Mouse (Mus musculus): ENCODE measurements around the gene Il10rb. TPM values are rescaled to one million over a fixed set of nuclear protein-coding genes. Genes with fewer than 3 reads are reported as not detected.

The Il10rb gene
- polyA plus RNA-seq (2016; fragmentation: Nextera tagmentation; extraction: Ambion mirVana): 26.0 and 27.0 TPM in 2 replicates

GRCm38 (mm10) chr16:91405640-91406584 is at the start of gene Il10rb:
TSS of gene Il10rb (plus strand) at chr16:91406164.
- peak; percentile 92 for ATAC-seq
- Histone ChIP-seq H3K9me3 (replicated peaks) (no peaks in the 10 kb centered on the region), H3K27me3 (replicated peaks) (no peaks in the 10 kb centered on the region), H3K9ac (peak within 1 kb of the TSS; percentile 96), H3K4me1 (peaks cover 62% of the 10 kb centered on the region), H3K4me2 (peak within 1 kb of the TSS; percentile 97), H3K4me3 (peak within 1 kb of the TSS; percentile 90), H3K36me3 (peaks cover 66% of the 10 kb centered on the region), H3K27ac (peak within 1 kb of the TSS; percentile 93)
- WGBS (ENCODE audit: insufficient replicate concordance): 4% methylated on average over 51 of the region's 51 CpGs

GRCm38 (mm10) chr16:91356760-91357525 is 49.0 kb upstream of the Il10rb start:
- Histone ChIP-seq H3K27me3 (replicated peaks) (no peaks in the 10 kb centered on the region), H3K27ac (peak overlapping the region; percentile 62), H3K9ac (no peak overlapping the region), H3K4me3 (no peak overlapping the region), H3K36me3 (no peaks in the 10 kb centered on the region), H3K9me3 (replicated peaks) (no peaks in the 10 kb centered on the region), H3K4me2 (no peak overlapping the region), H3K4me1 (peaks cover 63% of the 10 kb centered on the region)
- WGBS (ENCODE audit: insufficient replicate concordance): 80% methylated on average over 10 of the region's 10 CpGs
- no peak for ATAC-seq

DNA sequence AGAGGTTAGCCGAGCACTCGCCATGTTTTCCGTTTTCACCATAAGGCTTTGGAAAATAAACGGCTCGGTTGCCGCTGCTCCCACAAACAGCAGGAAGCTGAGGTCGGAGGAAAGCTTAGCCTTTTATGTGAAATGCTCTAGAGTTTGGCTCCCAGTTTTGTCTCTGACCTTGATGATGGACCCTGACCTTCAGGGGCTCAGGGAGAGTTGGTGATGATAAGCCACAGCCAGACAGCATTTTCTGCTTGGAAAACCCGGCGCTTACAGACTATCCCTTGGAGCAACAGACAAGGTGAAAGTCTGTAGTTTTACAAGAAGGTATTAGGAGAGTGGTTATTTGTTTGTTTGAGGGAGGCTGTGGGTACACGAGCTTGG is 48.5 kb upstream of the Il10rb start:
- Histone ChIP-seq H3K9ac (no peak overlapping the region), H3K4me2 (no peak overlapping the region), H3K27ac (peak overlapping the region; percentile 67; the same call in 1 of the 2 replicates), H3K36me3 (no peaks in the 10 kb centered on the region), H3K27me3 (replicated peaks) (no peaks in the 10 kb centered on the region), H3K4me3 (no peak overlapping the region), H3K9me3 (replicated peaks) (no peaks in the 10 kb centered on the region), H3K4me1 (peaks cover 63% of the 10 kb centered on the region)
- WGBS (ENCODE audit: insufficient replicate concordance): 63% methylated on average over 10 of the region's 10 CpGs
- ATAC-seq: no peak

DNA sequence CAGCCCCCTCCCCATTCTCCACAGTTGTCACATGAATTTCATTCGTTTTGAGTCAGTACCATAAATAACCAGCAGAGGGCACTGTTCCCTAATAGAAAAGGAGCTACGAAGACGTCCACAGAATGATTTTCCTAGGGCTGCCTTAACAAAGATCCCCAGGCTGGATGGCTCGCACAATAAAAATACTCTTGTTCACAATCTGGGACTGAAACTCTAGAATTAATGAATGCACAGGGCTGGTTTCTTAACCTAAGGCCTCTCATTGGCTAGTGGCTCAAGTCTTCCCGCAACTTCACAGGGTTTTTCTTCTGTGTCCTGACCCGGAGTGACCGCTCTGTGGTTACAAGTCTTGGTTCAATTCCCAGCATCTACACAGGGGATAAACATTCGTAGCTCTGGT is 47.4 kb upstream of the Il10rb start:
- Histone ChIP-seq H3K4me2 (no peak overlapping the region), H3K27ac (peak overlapping the region; percentile 43), H3K4me1 (peaks cover 64% of the 10 kb centered on the region), H3K9ac (no peak overlapping the region), H3K9me3 (replicated peaks) (no peaks in the 10 kb centered on the region), H3K36me3 (no peaks in the 10 kb centered on the region), H3K4me3 (no peak overlapping the region), H3K27me3 (replicated peaks) (no peaks in the 10 kb centered on the region)
- ATAC-seq: no peak
- WGBS (ENCODE audit: insufficient replicate concordance): 37% methylated on average over 8 of the region's 8 CpGs

- Histone ChIP-seq H3K27ac (peak overlapping the region; percentile 70), H3K4me2 (no peak overlapping the region), H3K9ac (no peak overlapping the region), H3K36me3 (no peaks in the 10 kb centered on the region), H3K9me3 (replicated peaks) (no peaks in the 10 kb centered on the region), H3K4me1 (peaks cover 64% of the 10 kb centered on the region), H3K4me3 (no peak overlapping the region), H3K27me3 (replicated peaks) (no peaks in the 10 kb centered on the region)
- no peak for ATAC-seq
- 86% methylated on average over 13 of the region's 13 CpGs for WGBS (ENCODE audit: insufficient replicate concordance)
Measured at GRCm38 (mm10) chr16:91359531-91359930, 46.4 kb upstream of the Il10rb start.

DNA sequence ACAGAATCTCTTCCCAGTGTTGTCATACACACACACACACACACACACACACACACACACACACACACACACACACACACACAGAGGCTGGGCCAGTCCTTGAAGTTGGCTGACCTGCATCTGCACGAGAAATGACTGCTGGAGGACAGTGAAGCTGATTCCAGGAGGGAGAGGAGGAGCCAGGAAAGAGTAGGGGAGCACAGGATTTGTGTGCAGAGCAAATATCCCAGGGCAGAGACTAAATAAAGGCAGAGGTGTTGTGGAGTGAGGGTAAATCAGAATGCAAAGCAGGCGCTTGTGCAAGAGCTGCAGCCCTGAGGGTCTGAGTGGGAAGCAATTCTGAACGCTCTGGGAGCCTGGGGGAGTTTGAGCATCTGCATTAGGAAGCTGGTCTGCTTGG is 45.8 kb upstream of the Il10rb start:
- ATAC-seq: peak; percentile 55
- no peaks in the 10 kb centered on the region for H3K27me3 ChIP-seq (replicated peaks)
- 73% methylated on average over 3 of the region's 3 CpGs for WGBS (ENCODE audit: insufficient replicate concordance)
- no peak overlapping the region for H3K4me2 ChIP-seq
- H3K4me3 ChIP-seq: no peak overlapping the region
- peak overlapping the region; percentile 70 for H3K27ac ChIP-seq
- no peaks in the 10 kb centered on the region for H3K36me3 ChIP-seq
- peaks cover 64% of the 10 kb centered on the region for H3K4me1 ChIP-seq
- no peaks in the 10 kb centered on the region for H3K9me3 ChIP-seq (replicated peaks)
- no peak overlapping the region for H3K9ac ChIP-seq

DNA sequence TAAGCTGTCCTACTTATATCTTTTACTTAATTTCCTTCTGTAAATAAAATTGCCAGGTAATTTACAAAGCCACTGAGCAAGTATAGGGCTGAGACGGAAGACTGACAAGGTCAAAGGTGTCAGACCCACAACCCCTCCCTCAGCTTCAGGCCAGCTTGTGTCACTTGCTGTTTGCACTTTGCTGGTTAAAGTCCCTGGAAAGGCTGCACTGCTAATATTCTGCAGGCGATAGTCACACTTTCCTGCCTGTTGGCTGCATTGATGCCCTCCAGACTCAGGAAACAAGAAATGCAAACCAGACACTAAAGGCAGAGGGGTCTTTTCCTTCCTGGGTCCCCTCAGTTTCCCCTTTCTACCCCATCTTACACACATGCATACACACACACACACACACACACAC is 44.0 kb upstream of the Il10rb start:
- Histone ChIP-seq H3K27ac (peak overlapping the region; percentile 63), H3K4me3 (no peak overlapping the region), H3K27me3 (replicated peaks) (no peaks in the 10 kb centered on the region), H3K4me2 (no peak overlapping the region), H3K36me3 (no peaks in the 10 kb centered on the region), H3K4me1 (peaks cover 77% of the 10 kb centered on the region), H3K9me3 (replicated peaks) (no peaks in the 10 kb centered on the region), H3K9ac (no peak overlapping the region)
- no peak for ATAC-seq
- 57% methylated on average over 2 of the region's 2 CpGs for WGBS (ENCODE audit: insufficient replicate concordance)

DNA sequence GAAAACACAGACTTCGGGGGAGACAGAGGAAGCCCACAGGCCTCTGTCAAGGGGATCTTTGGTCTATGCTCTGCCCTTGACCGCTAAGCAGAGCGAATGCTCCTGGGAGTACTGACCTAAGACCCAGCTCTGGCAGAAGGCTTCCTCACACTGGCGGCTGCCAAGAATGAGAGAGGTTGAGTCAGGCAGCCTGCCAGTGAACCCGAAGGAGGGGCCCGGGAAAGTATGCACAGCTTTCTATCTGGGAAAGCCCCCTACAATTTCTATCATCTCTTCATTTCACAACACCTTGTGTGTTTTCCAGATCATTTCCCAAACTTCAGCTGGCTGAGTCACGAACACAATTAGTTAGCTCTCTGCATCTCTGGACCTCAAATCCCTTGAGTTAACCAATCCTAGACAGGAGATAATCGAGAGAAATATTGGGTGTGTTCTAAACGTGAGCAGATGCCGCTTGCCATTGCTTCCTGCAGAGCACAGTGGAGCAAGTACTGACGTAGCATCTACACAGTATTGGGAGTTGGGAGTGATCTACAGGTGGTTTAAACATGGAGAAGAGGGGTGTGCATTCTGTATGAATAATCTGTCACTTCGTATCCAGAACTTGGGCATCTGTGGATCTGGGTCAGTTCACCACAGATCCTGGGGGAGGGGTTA is 43.2 kb upstream of the Il10rb start:
- Histone ChIP-seq H3K27me3 (replicated peaks) (no peaks in the 10 kb centered on the region), H3K4me3 (no peak overlapping the region), H3K9ac (no peak overlapping the region), H3K4me1 (peaks cover 82% of the 10 kb centered on the region), H3K4me2 (no peak overlapping the region), H3K9me3 (replicated peaks) (no peaks in the 10 kb centered on the region), H3K27ac (peak overlapping the region; percentile 63), H3K36me3 (no peaks in the 10 kb centered on the region)
- WGBS (ENCODE audit: insufficient replicate concordance): 65% methylated on average over 12 of the region's 12 CpGs
- no peak for ATAC-seq

DNA sequence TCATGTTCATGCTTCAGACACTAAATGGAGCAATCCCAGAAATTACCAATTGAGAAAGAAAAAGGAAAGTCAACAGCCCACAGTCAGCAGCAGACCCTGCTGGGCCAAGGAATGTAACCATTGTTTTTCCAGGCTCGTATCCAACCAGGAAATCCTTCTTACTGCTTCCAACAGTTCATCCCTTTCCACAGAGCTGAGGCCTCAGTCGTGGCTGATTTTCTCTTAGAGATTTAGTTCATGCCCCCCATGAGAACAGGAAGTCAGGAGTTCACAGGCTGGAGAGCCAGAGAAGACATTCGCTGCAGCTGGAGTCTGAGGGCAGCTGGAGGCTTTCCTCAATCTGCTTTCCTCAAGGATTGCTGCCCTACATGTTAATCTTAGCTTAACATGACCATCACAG is 42.5 kb upstream of the Il10rb start:
- Histone ChIP-seq H3K4me2 (no peak overlapping the region), H3K9me3 (replicated peaks) (no peaks in the 10 kb centered on the region), H3K9ac (no peak overlapping the region), H3K27me3 (replicated peaks) (no peaks in the 10 kb centered on the region), H3K4me3 (no peak overlapping the region), H3K36me3 (no peaks in the 10 kb centered on the region), H3K27ac (peak overlapping the region; percentile 63), H3K4me1 (peaks cover 82% of the 10 kb centered on the region)
- WGBS (ENCODE audit: insufficient replicate concordance): 37% methylated on average over 3 of the region's 3 CpGs
- no peak for ATAC-seq

DNA sequence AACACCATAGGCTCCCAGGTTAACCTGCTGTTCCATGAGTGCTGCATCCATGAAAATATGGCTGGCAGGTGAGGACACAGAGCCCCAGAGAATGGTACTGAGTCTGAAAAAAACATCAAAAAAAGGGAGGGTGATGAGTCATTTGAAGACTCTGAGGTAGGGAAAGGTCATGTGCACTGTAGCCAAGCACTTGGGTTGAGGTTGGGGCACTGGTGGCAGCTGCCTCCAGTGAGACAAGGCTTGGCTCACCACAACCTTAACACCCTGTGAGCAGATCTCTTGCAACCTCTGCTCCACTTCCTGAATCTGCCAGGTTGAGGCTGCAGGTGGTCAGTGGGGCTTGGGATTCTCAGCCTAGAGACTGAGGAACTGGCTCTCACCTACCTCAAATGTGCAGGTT is 39.4 kb upstream of the Il10rb start:
- H3K27me3 ChIP-seq (replicated peaks): no peaks in the 10 kb centered on the region
- H3K4me1 ChIP-seq: peaks cover 74% of the 10 kb centered on the region
- peak; percentile 40; the same call in 1 of the 2 replicates for ATAC-seq
- H3K9me3 ChIP-seq (replicated peaks): no peaks in the 10 kb centered on the region
- no peak overlapping the region for H3K9ac ChIP-seq
- no peaks in the 10 kb centered on the region for H3K36me3 ChIP-seq
- no peak overlapping the region for H3K4me2 ChIP-seq
- peak overlapping the region; percentile 72 for H3K27ac ChIP-seq
- H3K4me3 ChIP-seq: no peak overlapping the region

DNA sequence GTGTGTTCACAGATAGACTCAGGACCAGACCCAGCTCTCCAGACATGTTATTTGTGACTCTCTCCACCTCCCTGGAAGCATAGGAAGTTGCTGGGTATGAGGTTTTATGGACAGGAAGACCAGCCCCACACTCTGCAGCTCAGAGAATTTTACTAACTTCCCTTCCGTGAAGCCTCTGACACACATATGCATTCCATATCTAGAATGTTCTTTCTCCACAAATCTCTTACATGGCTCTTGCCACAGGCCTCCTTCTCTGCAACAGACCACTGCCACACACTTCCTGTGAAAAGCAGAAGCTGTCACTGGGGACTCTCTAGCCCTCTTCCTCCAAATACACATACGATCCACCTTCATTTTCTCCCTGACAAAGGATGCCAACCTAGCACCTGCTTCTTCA is 38.9 kb upstream of the Il10rb start:
- Histone ChIP-seq H3K9me3 (replicated peaks) (no peaks in the 10 kb centered on the region), H3K27me3 (replicated peaks) (no peaks in the 10 kb centered on the region), H3K4me1 (peaks cover 77% of the 10 kb centered on the region), H3K27ac (peak overlapping the region; percentile 72), H3K4me3 (no peak overlapping the region), H3K9ac (no peak overlapping the region), H3K4me2 (no peak overlapping the region), H3K36me3 (no peaks in the 10 kb centered on the region)
- WGBS (ENCODE audit: insufficient replicate concordance): 29% methylated on average over 2 of the region's 2 CpGs
- ATAC-seq: 0 out of 2 replicates have a peak, but pooled peaks have one; percentile 14

Data from liver, embryonic 12.5 days (tissue).